Mouse (Mus musculus): ENCODE measurements around the gene Wdr93.
"Not testable (repeated sequence)": the region's sequence is repeated elsewhere in the genome, so short reads cannot be mapped to it uniquely, and the experiment has no call there.

Gene Wdr93

GRCm38 (mm10) chr7:79747659-79748058 is 4.7 kb downstream of the Wdr93 start:
- DNase-seq (ENCODE audit: low spot score in 2 of 2) = no peak

- DNase-seq (ENCODE audit: low spot score in 2 of 2) = no peak
Measured at GRCm38 (mm10) chr7:79749511-79749910, 6.5 kb downstream of the Wdr93 start.

- DNase-seq (ENCODE audit: low spot score in 2 of 2) = no peak
Measured at GRCm38 (mm10) chr7:79756334-79756733, 13.4 kb downstream of the Wdr93 start.

GRCm38 (mm10) chr7:79758176-79758575 is 15.2 kb downstream of the Wdr93 start:
- DNase-seq (ENCODE audit: low spot score in 2 of 2) = no peak

- no peak for DNase-seq (ENCODE audit: low spot score in 2 of 2)
Measured at GRCm38 (mm10) chr7:79759766-79760165, 16.8 kb downstream of the Wdr93 start.

- no peak for DNase-seq (ENCODE audit: low spot score in 2 of 2)
Measured at GRCm38 (mm10) chr7:79761124-79761876, 18.3 kb downstream of the Wdr93 start.

GRCm38 (mm10) chr7:79762106-79762505 is 19.1 kb downstream of the Wdr93 start:
- no peak for DNase-seq (ENCODE audit: low spot score in 2 of 2)

- no peak for DNase-seq (ENCODE audit: low spot score in 2 of 2)
Measured at GRCm38 (mm10) chr7:79765991-79766390, 23.0 kb downstream of the Wdr93 start.

GRCm38 (mm10) chr7:79769664-79770063 is 26.7 kb downstream of the Wdr93 start:
- DNase-seq (ENCODE audit: low spot score in 2 of 2) = no peak

- no peak for DNase-seq (ENCODE audit: low spot score in 2 of 2)
Measured at GRCm38 (mm10) chr7:79771561-79772512, 28.9 kb downstream of the Wdr93 start.

- DNase-seq (ENCODE audit: low spot score in 2 of 2) = peak; percentile 58 to 76
Measured at GRCm38 (mm10) chr7:79780647-79781626, 38.0 kb downstream of the Wdr93 start.

- DNase-seq (ENCODE audit: low spot score in 2 of 2) = no peak
Measured at GRCm38 (mm10) chr7:79781826-79782515, 39.0 kb downstream of the Wdr93 start.

GRCm38 (mm10) chr7:79782516-79782855 is 39.5 kb downstream of the Wdr93 start:
- no peak for DNase-seq (ENCODE audit: low spot score in 2 of 2)

GRCm38 (mm10) chr7:79786295-79786694 is 43.3 kb downstream of the Wdr93 start:
- DNase-seq (ENCODE audit: low spot score in 2 of 2) = peak in 1 of 2 experiments; percentile 81

- not testable (repeated sequence) for DNase-seq (ENCODE audit: low spot score in 2 of 2)
Measured at GRCm38 (mm10) chr7:79789812-79790211, 46.8 kb downstream of the Wdr93 start.

- DNase-seq (ENCODE audit: low spot score in 2 of 2) = no peak
Measured at GRCm38 (mm10) chr7:79792635-79793421, 49.9 kb downstream of the Wdr93 start.

GRCm38 (mm10) chr7:79793688-79794087 is 50.7 kb downstream of the Wdr93 start, which contains the start of gene Mesp1:
Gene Mesp1 (minus strand): TSS chr7:79793788.
- DNase-seq (ENCODE audit: low spot score in 2 of 2) = no peak

- DNase-seq (ENCODE audit: low spot score in 2 of 2) = no peak
Measured at GRCm38 (mm10) chr7:79798606-79799005, 55.6 kb downstream of the Wdr93 start.

- DNase-seq (ENCODE audit: low spot score in 2 of 2) = peak; percentile 63 to 83
Measured at GRCm38 (mm10) chr7:79799048-79799447, 56.1 kb downstream of the Wdr93 start.

- DNase-seq (ENCODE audit: low spot score in 2 of 2) = no peak
Measured at GRCm38 (mm10) chr7:79799506-79799905, 56.5 kb downstream of the Wdr93 start.
